Mouse (Mus musculus) CH12.LX (cell line): ENCODE results near the gene Stard10. TPM values are rescaled to one million over a fixed set of nuclear protein-coding genes. Genes with fewer than 3 reads are reported as not detected.

Experiments
- DNase-seq: peaks from one replicate; pipeline ENCODE4 v3.0.0-alpha.2; 2013; ENCODE audit errors: extremely low read depth
- H3K27ac ChIP-seq: 2 replicates; pipeline ENCODE4 v1.5.1; 2012; ENCODE audit warnings: low read depth, mild to moderate bottlenecking, control low read depth, moderate library complexity; ENCODE audit not compliant: insufficient read depth
- H3K27me3 ChIP-seq: replicated peaks from 2 replicates; pipeline ENCODE3; 2012; ENCODE audit warnings: inconsistent platforms
- H3K36me3 ChIP-seq, 2 experiments: replicated peaks in 1 of 2; 2 replicates each; pipeline versions ENCODE3 to v1.6.1; 2012; ENCODE audit warnings: inconsistent platforms in 1 of 2, low read length in 1 of 2, mild to moderate bottlenecking in 1 of 2, mixed read lengths in 1 of 2, moderate library complexity in 1 of 2; ENCODE audit not compliant: control insufficient read depth in 1 of 2, insufficient read depth in 1 of 2
- H3K4me1 ChIP-seq, 2 experiments: 2 replicates each; pipeline ENCODE4 v1.6.1; 2012; ENCODE audit warnings: inconsistent platforms in 1 of 2, moderate library complexity in 1 of 2; ENCODE audit not compliant: insufficient read depth in 2 of 2, control insufficient read depth in 1 of 2
- H3K4me2 ChIP-seq: 2 replicates; pipeline ENCODE4 v1.6.1; 2012; ENCODE audit warnings: low read depth, mild to moderate bottlenecking, control low read depth; ENCODE audit not compliant: poor library complexity, insufficient read depth, severe bottlenecking
- H3K4me3 ChIP-seq, 3 experiments: fragments of 150-350 bp in 1 of 3; sonication (generic) in 1 of 3; replicated peaks in 1 of 3; 2 replicates each; pipeline versions ENCODE3 to v1.5.1; 2011 to 2012; ENCODE audit warnings: low read depth in 2 of 3, low read length in 2 of 3, mild to moderate bottlenecking in 2 of 3, moderate library complexity in 2 of 3, control low read depth in 1 of 3, improper control_type of control experiment in 1 of 3, inconsistent platforms in 1 of 3, mixed read lengths in 1 of 3; ENCODE audit not compliant: poor library complexity in 1 of 3
- H3K79me2 ChIP-seq: replicated peaks from 2 replicates; pipeline ENCODE4 v1.6.1; 2012; ENCODE audit warnings: mild to moderate bottlenecking, moderate library complexity; ENCODE audit not compliant: control insufficient read depth, poor library complexity, insufficient read depth, severe bottlenecking; ENCODE audit errors: extremely low read depth
- H3K9ac ChIP-seq: 2 replicates; pipeline ENCODE4 v1.6.1; 2012; ENCODE audit warnings: low read depth, mild to moderate bottlenecking, control low read depth, moderate library complexity; ENCODE audit not compliant: insufficient read depth
- H3K9me3 ChIP-seq: replicated peaks from 2 replicates; pipeline ENCODE3; 2012; ENCODE audit warnings: low read length, inconsistent platforms, mixed read lengths
- ETS1 ChIP-seq: conservative IDR thresholded peaks from 2 replicates; pipeline ENCODE4 v1.6.1; 2012; ENCODE audit warnings: low read depth, mild to moderate bottlenecking, inconsistent platforms, low read length, improper control_type of control experiment, moderate library complexity
- RAD21 ChIP-seq: IDR thresholded peaks from 2 replicates; pipeline ENCODE4 v1.6.1; 2011; ENCODE audit warnings: low read depth, mild to moderate bottlenecking, low read length, improper control_type of control experiment, moderate library complexity
- dilution Hi-C: fragments of 300-500 bp; cut with MboI; formaldehyde crosslinking; loops from 2 replicates; pipeline ENCODE4 v1.14.3; 2020; ENCODE audit warnings: low sequenced_read_pairs; ENCODE audit not compliant: extremely low pct_unique_long_range_greater_than_20kb, extremely low pct_ligation_motif_present
- in situ Hi-C: fragments of 300-500 bp; cut with MboI; formaldehyde crosslinking; loops from 3 replicates; pipeline ENCODE4 v1.14.3; 2019; ENCODE audit warnings: low sequenced_read_pairs, low pct_ligation_motif_present, low pct_unique_long_range_greater_than_20kb, mixed read lengths
- polyA plus RNA-seq: library from polyadenylated mRNA; unstranded; fragments of >175 nt; gene quantifications from 2 replicates; pipeline ENCODE4 v1.2.1, GENCODE M21; 2012; ENCODE audit warnings: low read depth; ENCODE audit not compliant: insufficient read length
- total RNA-seq, 2 experiments: library from RNA; depleted of rRNA; stranded (reverse); fragments of 300-350 nt in 1 of 2; fragments of >200 nt in 1 of 2; gene quantifications; 2 replicates each; pipeline ENCODE4 v1.2.3; 2012 to 2014

Stard10 gene
- total and polyA plus RNA-seq, 3 experiments = 2.4 to 12.7 (median 6.7) TPM

- Histone ChIP-seq H3K4me3 (no peak overlapping the region), H3K9me3 (no peaks in the 10 kb centered on the region), H3K36me3 (peaks cover 90 to 99% of the 10 kb centered on the region in 2 experiments), H3K79me2 (no peaks in the 10 kb centered on the region), H3K27me3 (no peaks in the 10 kb centered on the region), H3K4me1 (no peaks in the 10 kb centered on the region), H3K9ac (no peak overlapping the region), H3K4me2 (no peak overlapping the region), H3K27ac (no peak overlapping the region)
- dilution Hi-C loops = no loop called here
- DNase-seq = no peak
- TF ChIP-seq RAD21 = no peak
- TF ChIP-seq ETS1 = no peak
- in situ Hi-C loops = no loop called here
Measured at GRCm38 (mm10) chr7:101395471-101395870, 78.6 kb downstream of the Stard10 start.

Other genes starting within 250 kb of the Stard10 start
- gene Fchsd2, start 224.2 kb upstream of the Stard10 start, total RNA-seq (2012; rRNA removed) = 25.5 and 26.1 TPM in 2 replicates
- 23.8 and 25.9 TPM in 2 replicates for gene Fchsd2, start 224.2 kb upstream of the Stard10 start, total RNA-seq (2014; rRNA removed)
- gene Fchsd2, start 224.2 kb upstream of the Stard10 start, polyA plus RNA-seq = 37.5 and 38.2 TPM in 2 replicates
- gene Atg16l2, start 14.8 kb upstream of the Stard10 start, total RNA-seq (2012; rRNA removed) = 28.6 and 43.8 TPM in 2 replicates
- gene Atg16l2, start 14.8 kb upstream of the Stard10 start, total RNA-seq (2014; rRNA removed) = 15.4 and 19.3 TPM in 2 replicates
- 12.7 and 14.9 TPM in 2 replicates for gene Atg16l2, start 14.8 kb upstream of the Stard10 start, polyA plus RNA-seq
- gene Arap1, start 31.0 kb downstream of the Stard10 start, total RNA-seq (2012; rRNA removed) = 31.9 and 38.5 TPM in 2 replicates
- 17.8 and 21.2 TPM in 2 replicates for gene Arap1, start 31.0 kb downstream of the Stard10 start, total RNA-seq (2014; rRNA removed)
- gene Arap1, start 31.0 kb downstream of the Stard10 start, polyA plus RNA-seq = 46.1 and 60.0 TPM in 2 replicates
- gene Gm45837, start 93.8 kb downstream of the Stard10 start, total RNA-seq (2012; rRNA removed) = 0.04 TPM in 1 of 2 replicates, not detected in the other
- gene Gm45837, start 93.8 kb downstream of the Stard10 start, total RNA-seq (2014; rRNA removed) = not detected in 2 replicates
- 0.56 and 0.84 TPM in 2 replicates for gene Gm45837, start 93.8 kb downstream of the Stard10 start, polyA plus RNA-seq
- gene Pde2a, start 104.6 kb downstream of the Stard10 start, total RNA-seq (2012; rRNA removed) = 0.08 TPM in 2 replicates
- 0.28 and 0.40 TPM in 2 replicates for gene Pde2a, start 104.6 kb downstream of the Stard10 start, total RNA-seq (2014; rRNA removed)
- not detected in 2 replicates for gene Pde2a, start 104.6 kb downstream of the Stard10 start, polyA plus RNA-seq